Mouse (Mus musculus): ENCODE data around the gene Cltc. TPM values are rescaled to one million over a fixed set of nuclear protein-coding genes. Genes with fewer than 3 reads are reported as not detected.

The Cltc gene
- polyA plus RNA-seq, 1 experiment, result 11.1 TPM

DNA sequence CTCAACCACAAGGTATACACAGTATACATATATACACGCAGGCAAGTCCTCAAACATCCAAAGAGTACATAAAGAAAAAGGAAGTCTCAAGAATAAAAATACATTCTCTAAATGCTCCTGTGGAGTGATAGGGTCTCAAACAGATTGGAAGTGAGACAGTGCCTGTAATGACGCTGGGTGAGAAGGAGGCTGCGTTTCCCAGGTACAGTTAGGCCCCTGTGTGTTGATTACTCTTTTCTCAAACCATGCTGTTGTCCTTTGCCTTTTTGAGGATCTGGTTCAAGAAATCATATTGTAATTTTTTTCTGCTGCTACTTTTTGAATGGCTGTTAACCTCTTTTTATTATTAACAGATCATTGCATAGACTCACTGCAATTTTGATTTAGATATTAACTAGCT lies 67.0 kb downstream of the Cltc start:
- H3K27me3 ChIP-seq (replicated peaks), result no peaks in the 10 kb centered on the region
- H3K36me3 ChIP-seq (replicated peaks; ENCODE audit: low read length), result peaks cover 82% of the 10 kb centered on the region
- H3K9me3 ChIP-seq, result no peaks in the 10 kb centered on the region
- TF ChIP-seq GATA1 (IDR thresholded peaks at IDR 0.05; ENCODE audit: borderline replicate concordance, low read length), result no peak
- no peak for TF ChIP-seq FLI1 (IDR thresholded peaks at IDR 0.05; ENCODE audit: low read length)
- H3K4me1 ChIP-seq, result peaks cover 20% of the 10 kb centered on the region
- H3K4me3 ChIP-seq (replicated peaks), result no peak overlapping the region

GRCm38 (mm10) chr11:86685366-86685765 lies 72.0 kb downstream of the Cltc start:
- Histone ChIP-seq H3K9me3 (no peaks in the 10 kb centered on the region), H3K4me3 (replicated peaks) (peak overlapping the region; percentile 83), H3K27me3 (replicated peaks) (no peaks in the 10 kb centered on the region), H3K36me3 (replicated peaks; ENCODE audit: low read length) (peaks cover 32% of the 10 kb centered on the region), H3K4me1 (peaks cover 43% of the 10 kb centered on the region)
- TF ChIP-seq FLI1 (IDR thresholded peaks at IDR 0.05; ENCODE audit: low read length), result no peak
- TF ChIP-seq GATA1 (IDR thresholded peaks at IDR 0.05; ENCODE audit: borderline replicate concordance, low read length), result no peak

GRCm38 (mm10) chr11:86684126-86685012 lies 73.0 kb downstream of the Cltc start:
- Histone ChIP-seq H3K4me1 (peaks cover 47% of the 10 kb centered on the region), H3K27me3 (replicated peaks) (no peaks in the 10 kb centered on the region), H3K9me3 (no peaks in the 10 kb centered on the region), H3K4me3 (replicated peaks) (peak overlapping the region; percentile 99), H3K36me3 (replicated peaks; ENCODE audit: low read length) (peaks cover 22% of the 10 kb centered on the region)
- TF ChIP-seq GATA1 (IDR thresholded peaks at IDR 0.05; ENCODE audit: borderline replicate concordance, low read length), result no peak
- no peak for TF ChIP-seq FLI1 (IDR thresholded peaks at IDR 0.05; ENCODE audit: low read length)

DNA sequence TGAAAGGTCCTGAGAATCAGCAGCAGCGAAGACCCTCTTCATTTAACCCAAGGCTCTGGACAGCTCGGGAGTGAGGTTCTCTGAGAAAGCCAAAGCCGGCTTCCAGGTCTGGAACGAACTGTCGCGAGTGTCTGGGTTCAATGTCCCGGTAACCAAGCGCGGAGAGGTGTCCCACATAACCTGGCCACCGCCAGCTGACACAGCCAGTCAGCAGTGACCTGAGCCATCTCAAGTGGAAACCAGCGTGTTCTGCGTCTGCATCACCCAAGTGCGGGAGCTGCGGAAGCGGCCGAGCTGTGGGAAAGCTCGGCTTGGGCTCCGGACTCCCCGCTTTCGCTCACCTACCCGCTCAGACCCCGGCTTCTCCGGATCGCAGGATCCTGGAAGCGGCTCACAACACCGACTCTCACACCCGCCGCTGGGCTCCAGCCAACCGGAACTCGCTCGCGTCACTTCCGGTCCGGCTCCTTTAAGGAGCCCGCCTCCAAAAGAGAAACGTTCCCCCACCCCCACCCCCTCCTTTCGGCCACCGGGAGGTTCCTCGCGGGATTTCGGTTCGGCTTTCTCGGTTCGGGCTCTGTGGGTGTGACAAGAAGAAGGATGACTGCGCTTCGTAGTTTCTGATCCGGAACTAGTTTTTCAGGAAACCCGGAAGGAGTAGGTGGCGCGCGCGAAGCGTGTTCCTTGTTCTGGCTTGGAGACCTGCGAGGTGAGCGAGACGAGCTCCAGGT lies 73.8 kb downstream of the Cltc start, which contains the start of the genes Vmp1 and Ptrh2:
Gene Vmp1, minus strand, starts transcription at position 442 of the 731 bp plus-strand sequence.
Gene Ptrh2, plus strand, starts transcription at position 591 of the 731 bp plus-strand sequence.
- no peak for TF ChIP-seq GATA1 (IDR thresholded peaks at IDR 0.05; ENCODE audit: borderline replicate concordance, low read length)
- peak; percentile 92; the same call in 1 of the 2 replicates for TF ChIP-seq FLI1 (IDR thresholded peaks at IDR 0.05; ENCODE audit: low read length)
- Histone ChIP-seq H3K4me3 (replicated peaks) (peak within 1 kb of the TSS; percentile 99), H3K9me3 (no peaks in the 10 kb centered on the region), H3K27me3 (replicated peaks) (no peaks in the 10 kb centered on the region), H3K36me3 (replicated peaks; ENCODE audit: low read length) (peaks cover 13% of the 10 kb centered on the region), H3K4me1 (peaks cover 52% of the 10 kb centered on the region)

DNA sequence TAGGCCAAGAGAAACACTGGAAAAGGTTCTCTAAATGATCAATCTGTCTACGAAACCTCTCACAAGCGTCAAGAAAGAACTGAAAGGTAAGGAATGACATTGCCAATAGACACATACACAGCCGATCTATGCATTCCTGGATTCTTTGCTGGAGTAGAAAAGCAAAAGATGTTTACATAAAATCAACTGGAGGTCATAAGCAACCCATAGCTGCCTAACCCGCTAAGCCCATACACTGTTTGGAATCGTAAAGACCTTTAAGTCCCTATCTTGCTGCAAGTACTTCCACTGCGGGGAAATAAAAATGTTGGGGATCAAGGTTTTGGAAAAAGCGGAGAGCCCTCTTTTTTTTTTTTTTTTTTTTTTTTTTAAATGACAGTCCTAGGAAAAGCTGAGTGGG lies 74.5 kb downstream of the Cltc start:
- TF ChIP-seq FLI1 (IDR thresholded peaks at IDR 0.05; ENCODE audit: low read length), result no peak
- TF ChIP-seq GATA1 (IDR thresholded peaks at IDR 0.05; ENCODE audit: borderline replicate concordance, low read length), result no peak
- Histone ChIP-seq H3K4me3 (replicated peaks) (peak overlapping the region; percentile 99), H3K9me3 (no peaks in the 10 kb centered on the region), H3K36me3 (replicated peaks; ENCODE audit: low read length) (peaks cover 9% of the 10 kb centered on the region), H3K27me3 (replicated peaks) (no peaks in the 10 kb centered on the region), H3K4me1 (peaks cover 52% of the 10 kb centered on the region)

DNA sequence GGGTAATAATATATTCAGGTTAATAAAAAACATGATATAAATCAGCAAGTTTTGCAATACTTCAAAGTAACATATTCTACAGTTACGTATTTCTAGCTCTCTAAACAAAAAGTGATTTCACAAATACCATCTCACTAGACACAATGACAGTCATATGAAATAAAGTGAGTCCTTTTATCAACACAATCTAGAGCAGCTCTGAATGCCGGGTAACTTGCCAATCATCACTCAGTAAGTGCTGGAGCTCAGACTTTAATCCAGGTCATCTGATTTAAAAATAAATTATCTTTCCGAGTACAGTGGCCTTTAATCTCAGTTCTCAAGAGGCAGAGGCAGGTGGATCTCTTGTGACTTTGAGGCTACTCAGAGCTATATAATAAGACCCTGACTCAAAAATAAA lies 75.9 kb downstream of the Cltc start:
- peaks cover 43% of the 10 kb centered on the region for H3K4me1 ChIP-seq
- no peak overlapping the region for H3K4me3 ChIP-seq (replicated peaks)
- H3K36me3 ChIP-seq (replicated peaks; ENCODE audit: low read length), result peaks cover 10% of the 10 kb centered on the region
- H3K27me3 ChIP-seq (replicated peaks), result no peaks in the 10 kb centered on the region
- TF ChIP-seq FLI1 (IDR thresholded peaks at IDR 0.05; ENCODE audit: low read length), result no peak
- no peak for TF ChIP-seq GATA1 (IDR thresholded peaks at IDR 0.05; ENCODE audit: borderline replicate concordance, low read length)
- H3K9me3 ChIP-seq, result no peaks in the 10 kb centered on the region

DNA sequence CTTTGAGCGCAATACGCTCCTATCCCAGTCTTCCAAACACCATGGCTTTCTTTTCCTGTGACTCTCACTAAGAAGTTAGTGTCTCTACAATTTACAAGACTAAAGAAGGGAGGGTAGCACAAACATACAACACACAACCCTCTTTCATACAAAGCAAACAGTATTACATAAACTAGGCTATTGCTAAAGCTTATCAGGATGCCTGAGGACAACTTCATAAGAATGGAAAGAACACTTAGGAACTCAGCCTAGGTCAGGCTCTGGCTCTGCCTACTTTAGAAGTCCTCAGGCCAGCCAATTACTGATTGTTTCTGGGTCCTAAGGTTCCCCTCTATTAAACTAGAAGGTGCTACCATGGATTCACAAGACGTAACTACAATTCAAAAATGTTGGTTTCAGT lies 76.6 kb downstream of the Cltc start:
- no peaks in the 10 kb centered on the region for H3K27me3 ChIP-seq (replicated peaks)
- H3K4me3 ChIP-seq (replicated peaks), result no peak overlapping the region
- TF ChIP-seq GATA1 (IDR thresholded peaks at IDR 0.05; ENCODE audit: borderline replicate concordance, low read length), result no peak
- no peak for TF ChIP-seq FLI1 (IDR thresholded peaks at IDR 0.05; ENCODE audit: low read length)
- peaks cover 11% of the 10 kb centered on the region for H3K36me3 ChIP-seq (replicated peaks; ENCODE audit: low read length)
- H3K4me1 ChIP-seq, result peaks cover 41% of the 10 kb centered on the region
- H3K9me3 ChIP-seq, result no peaks in the 10 kb centered on the region

DNA sequence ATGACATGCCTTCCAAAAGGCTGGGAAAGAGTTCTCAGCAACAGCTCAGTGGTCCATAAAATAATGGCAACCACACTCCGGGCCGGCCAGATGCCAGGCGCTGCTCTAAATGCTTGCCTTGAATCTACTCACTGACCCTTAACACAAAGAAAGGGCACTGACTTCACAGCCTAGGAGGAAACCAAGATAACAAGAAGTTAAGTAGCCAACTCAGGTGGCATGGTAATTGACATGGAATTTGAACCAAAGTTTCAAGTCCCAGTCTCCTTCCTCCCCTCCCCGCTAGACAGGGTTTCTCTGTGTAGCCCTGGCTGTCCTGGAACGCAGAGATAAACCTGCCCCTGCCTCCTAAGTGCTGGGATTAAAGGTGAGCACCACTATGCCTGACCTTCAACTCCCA lies 78.4 kb downstream of the Cltc start:
- peaks cover 32% of the 10 kb centered on the region; the same call in 1 of the 2 replicates for H3K4me1 ChIP-seq
- no peak overlapping the region for H3K4me3 ChIP-seq (replicated peaks)
- TF ChIP-seq FLI1 (IDR thresholded peaks at IDR 0.05; ENCODE audit: low read length) (no peak), GATA1 (IDR thresholded peaks at IDR 0.05; ENCODE audit: borderline replicate concordance, low read length) (no peak)
- no peaks in the 10 kb centered on the region for H3K9me3 ChIP-seq
- no peaks in the 10 kb centered on the region for H3K27me3 ChIP-seq (replicated peaks)
- H3K36me3 ChIP-seq (replicated peaks; ENCODE audit: low read length), result peaks cover 13% of the 10 kb centered on the region

DNA sequence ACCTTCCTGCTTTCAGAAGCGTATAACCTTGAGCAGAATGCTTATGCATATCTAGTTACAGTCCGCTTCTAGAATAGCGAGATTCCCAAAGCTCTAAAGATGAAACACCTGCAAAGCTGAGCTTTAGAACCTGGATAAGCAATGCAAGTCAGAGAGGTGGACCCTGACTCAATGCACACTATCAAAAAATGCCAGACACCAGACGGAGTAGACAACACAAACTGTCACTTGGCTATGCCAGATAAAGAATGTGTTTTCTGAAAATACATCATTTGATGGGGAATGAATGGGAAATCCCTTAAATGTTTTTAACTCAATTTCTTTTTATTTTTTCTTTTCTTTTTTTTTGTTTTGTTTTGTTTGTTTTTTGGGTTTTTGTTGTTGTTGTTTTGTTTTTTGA lies 81.8 kb downstream of the Cltc start:
- H3K36me3 ChIP-seq (replicated peaks; ENCODE audit: low read length), result peaks cover 13% of the 10 kb centered on the region
- TF ChIP-seq FLI1 (IDR thresholded peaks at IDR 0.05; ENCODE audit: low read length) (no peak), GATA1 (IDR thresholded peaks at IDR 0.05; ENCODE audit: borderline replicate concordance, low read length) (no peak)
- H3K4me3 ChIP-seq (replicated peaks), result no peak overlapping the region
- H3K4me1 ChIP-seq, result peaks cover 49% of the 10 kb centered on the region
- no peaks in the 10 kb centered on the region for H3K9me3 ChIP-seq
- no peaks in the 10 kb centered on the region for H3K27me3 ChIP-seq (replicated peaks)

DNA sequence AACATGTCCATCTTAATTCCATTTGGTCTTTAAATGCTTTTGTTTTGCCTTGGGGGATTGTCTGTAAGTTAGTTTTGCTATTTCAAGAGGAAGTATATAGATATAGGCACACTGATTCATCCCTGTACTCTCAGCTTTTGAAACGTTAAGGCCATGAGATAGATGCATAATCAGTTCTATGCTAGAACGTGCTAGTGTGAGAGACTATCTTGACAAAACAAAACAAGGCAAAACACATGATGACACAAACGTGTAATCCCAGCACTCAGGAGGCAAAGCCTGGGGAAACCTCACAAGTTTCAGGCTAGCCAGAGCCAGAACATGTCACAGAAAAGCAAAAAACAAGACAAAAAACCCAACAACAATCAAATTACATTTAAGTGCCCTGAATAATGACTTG lies 84.6 kb downstream of the Cltc start:
- Histone ChIP-seq H3K36me3 (replicated peaks; ENCODE audit: low read length) (peaks cover 13% of the 10 kb centered on the region), H3K9me3 (no peaks in the 10 kb centered on the region), H3K4me3 (replicated peaks) (no peak overlapping the region), H3K27me3 (replicated peaks) (no peaks in the 10 kb centered on the region), H3K4me1 (peaks cover 53% of the 10 kb centered on the region)
- TF ChIP-seq GATA1 (IDR thresholded peaks at IDR 0.05; ENCODE audit: borderline replicate concordance, low read length) (no peak), FLI1 (IDR thresholded peaks at IDR 0.05; ENCODE audit: low read length) (no peak)
